Mouse (Mus musculus) embryonic facial prominence, embryonic 11.5 days (tissue): ENCODE measurements at regions not wholly inside any gene's neighbourhood (a gene's known extent, or its start where the extent isn't known, plus 50 kb on each side); places are given as distances from the start of the nearest gene placed in this dataset.

Source experiments
- ATAC-seq: fragments of 200-750 bp; cut with Nextera tagmentation; replicated peaks from 2 replicates; pipeline ENCODE4 v1.8.0; 2017; ENCODE audit warnings: low read depth; ENCODE audit not compliant: insufficient number of reproducible peaks, low FRiP score, low TSS enrichment
- DNase-seq: peaks from one replicate; pipeline ENCODE4 v3.0.0-alpha.2; 2015; ENCODE audit warnings: low spot score
- H3K27ac ChIP-seq: fragments of 300-500 bp; sonication (generic); replicated peaks from 2 replicates; pipeline ENCODE4 v1.5.1; 2014; ENCODE audit warnings: mild to moderate bottlenecking, low read depth, low read length, control low read depth
- H3K27me3 ChIP-seq: fragments of 300-500 bp; sonication (generic); 2 replicates; pipeline ENCODE4 v1.6.1; 2014; ENCODE audit warnings: mild to moderate bottlenecking, low read length, moderate library complexity, mixed read lengths; ENCODE audit not compliant: control insufficient read depth, insufficient read depth
- H3K36me3 ChIP-seq: fragments of 300-500 bp; sonication (generic); replicated peaks from 2 replicates; pipeline ENCODE4 v1.6.1; 2014; ENCODE audit warnings: low read depth, mild to moderate bottlenecking, low read length, moderate library complexity, mixed read lengths; ENCODE audit not compliant: control insufficient read depth, insufficient read depth
- H3K4me1 ChIP-seq: fragments of 300-500 bp; sonication (generic); 2 replicates; pipeline ENCODE4 v1.6.1; 2014; ENCODE audit warnings: low read length, mixed read lengths; ENCODE audit not compliant: control insufficient read depth, insufficient read depth
- H3K4me2 ChIP-seq: fragments of 300-500 bp; sonication (generic); 2 replicates; pipeline ENCODE4 v1.6.1; 2014; ENCODE audit warnings: low read depth, mild to moderate bottlenecking, control low read depth, low read length, moderate library complexity
- H3K4me3 ChIP-seq: fragments of 300-500 bp; sonication (generic); 2 replicates; pipeline ENCODE4 v1.5.1; 2014; ENCODE audit warnings: low read depth, low read length, control low read depth
- H3K9ac ChIP-seq: fragments of 300-500 bp; sonication (generic); replicated peaks from 2 replicates; pipeline ENCODE4 v1.6.1; 2014; ENCODE audit warnings: mild to moderate bottlenecking, control low read depth, low read length
- H3K9me3 ChIP-seq: fragments of 300-500 bp; sonication (generic); replicated peaks from 2 replicates; pipeline ENCODE4 v1.6.1; 2016; ENCODE audit warnings: mild to moderate bottlenecking, low read length, inconsistent platforms, mixed read lengths; ENCODE audit not compliant: control insufficient read depth
- WGBS: fragments of 180-500 bp; shearing (Covaris S2); extraction: QIAGEN DNeasy Blood & Tissue Kit; methylation state at CpG from one replicate; pipeline ENCODE4 v1.1.7; 2014; 5-methylcytosine and 5-hydroxymethylcytosine counted together

DNA sequence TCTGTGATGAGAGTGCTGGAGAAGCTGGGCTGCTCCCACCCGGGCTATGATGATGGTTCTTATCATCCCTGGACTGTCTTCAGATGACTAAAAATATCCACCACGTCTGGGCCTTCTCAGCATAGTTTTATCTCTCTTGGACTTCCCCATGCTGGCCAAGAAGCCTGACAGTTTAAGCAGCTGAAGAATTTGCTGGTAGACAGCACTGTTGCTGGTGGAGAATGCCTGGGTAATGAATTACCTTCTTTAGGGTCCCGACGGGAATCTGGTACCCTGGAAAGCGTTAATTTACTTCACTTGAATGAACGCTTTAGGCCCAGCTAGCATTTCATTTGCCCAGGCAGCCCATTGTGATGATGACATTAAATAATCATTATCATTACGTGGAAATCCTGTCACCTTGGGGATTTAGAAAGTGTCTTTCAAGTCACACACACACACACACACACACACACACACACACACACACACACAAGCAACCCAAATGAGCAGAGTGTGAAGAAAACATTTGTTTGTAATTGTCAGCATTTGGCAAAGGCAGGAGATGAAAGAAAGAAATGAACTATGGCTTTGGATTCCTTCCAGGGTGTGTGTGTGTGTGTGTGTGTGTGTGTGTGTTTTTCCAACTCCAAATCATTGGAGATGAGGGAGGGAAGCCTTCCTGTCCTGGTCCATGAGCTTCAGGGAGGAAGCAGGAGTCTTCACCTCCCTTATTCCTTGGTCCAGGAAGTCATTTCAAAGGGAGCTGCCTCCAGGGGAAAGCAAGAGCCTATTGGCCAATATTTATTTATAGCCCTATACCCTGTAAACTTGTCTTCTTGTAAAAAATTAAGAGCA is 117.3 kb upstream of the Slc30a5 start:
- WGBS = 65% methylated on average over 7 of the region's 7 CpGs
- no peak for DNase-seq

GRCm38 (mm10) chr13:100943206-100943848 is 110.1 kb upstream of the Slc30a5 start:
- DNase-seq (peak; percentile 74), ATAC-seq (no peak)
- no peak overlapping the region for H3K27ac ChIP-seq

More for the DNA sequence above, 117.3 kb upstream of the Slc30a5 start:
- Histone ChIP-seq H3K4me2 (no peak overlapping the region), H3K9me3 (no peaks in the 10 kb centered on the region), H3K27me3 (no peaks in the 10 kb centered on the region), H3K36me3 (no peaks in the 10 kb centered on the region), H3K4me1 (no peaks in the 10 kb centered on the region), H3K27ac (no peak overlapping the region), H3K4me3 (no peak overlapping the region), H3K9ac (no peak overlapping the region)
- ATAC-seq = no peak

DNA sequence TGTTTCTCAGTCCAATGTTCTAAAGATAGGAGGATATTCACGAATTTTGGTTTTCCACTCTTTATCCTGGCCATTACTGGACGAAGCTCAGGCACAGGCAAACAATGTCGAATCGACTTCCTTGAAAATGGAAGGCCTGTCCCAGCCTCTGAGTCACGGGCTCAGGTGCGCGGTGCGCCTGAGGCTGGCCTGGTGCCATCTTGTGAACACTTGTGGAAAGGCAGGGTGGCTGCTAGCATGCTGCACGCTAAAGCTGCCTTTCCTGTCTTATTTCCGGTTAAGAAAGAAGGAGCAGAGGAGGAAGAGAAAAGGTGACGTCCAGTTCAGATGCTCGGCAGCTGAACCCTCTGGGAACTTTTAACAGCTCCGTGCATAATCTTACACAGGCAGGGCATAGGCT is 107.6 kb upstream of the Slc30a5 start:
- no peak overlapping the region for H3K9ac ChIP-seq
- no peaks in the 10 kb centered on the region for H3K27me3 ChIP-seq
- H3K4me3 ChIP-seq = no peak overlapping the region
- H3K36me3 ChIP-seq = no peaks in the 10 kb centered on the region
- ATAC-seq (no peak), DNase-seq (no peak)
- H3K4me1 ChIP-seq = no peaks in the 10 kb centered on the region
- H3K9me3 ChIP-seq = no peaks in the 10 kb centered on the region
- 75% methylated on average over 13 of the region's 13 CpGs for WGBS
- H3K4me2 ChIP-seq = no peak overlapping the region
- H3K27ac ChIP-seq = no peak overlapping the region

More at GRCm38 (mm10) chr13:100943206-100943848, 110.1 kb upstream of the Slc30a5 start:
- no peaks in the 10 kb centered on the region for H3K4me1 ChIP-seq
- WGBS = 23% methylated on average over 5 of the region's 5 CpGs
- no peaks in the 10 kb centered on the region for H3K36me3 ChIP-seq
- H3K27me3 ChIP-seq = no peaks in the 10 kb centered on the region
- H3K4me3 ChIP-seq = no peak overlapping the region
- H3K9ac ChIP-seq = no peak overlapping the region
- H3K4me2 ChIP-seq = no peak overlapping the region
- no peaks in the 10 kb centered on the region for H3K9me3 ChIP-seq

DNA sequence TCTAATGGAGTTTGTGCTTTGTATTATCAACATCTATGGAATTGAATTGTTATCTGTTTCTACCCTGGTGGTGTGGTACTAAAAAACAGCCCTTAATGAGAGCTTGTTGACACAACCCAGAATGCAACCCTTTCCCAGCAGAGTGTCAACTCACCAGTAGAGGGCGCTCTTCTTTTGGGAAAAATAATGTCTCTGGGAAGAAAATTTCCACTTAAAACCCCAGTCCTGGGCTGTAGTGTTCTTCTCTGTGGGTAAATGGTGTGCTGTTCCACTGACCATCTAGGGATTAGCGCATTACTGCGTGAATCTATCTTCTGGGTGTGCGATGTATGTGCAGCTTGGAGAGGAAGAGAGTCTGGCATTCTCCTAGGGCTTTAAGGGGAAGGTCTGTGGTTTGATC is 106.5 kb upstream of the Slc30a5 start:
- no peaks in the 10 kb centered on the region for H3K4me1 ChIP-seq
- H3K4me3 ChIP-seq = no peak overlapping the region
- DNase-seq (peak; percentile 82), ATAC-seq (no peak)
- no peak overlapping the region for H3K4me2 ChIP-seq
- H3K27ac ChIP-seq = no peak overlapping the region
- WGBS = 48% methylated on average over 4 of the region's 4 CpGs
- no peaks in the 10 kb centered on the region for H3K36me3 ChIP-seq
- H3K9me3 ChIP-seq = no peaks in the 10 kb centered on the region
- no peaks in the 10 kb centered on the region for H3K27me3 ChIP-seq
- H3K9ac ChIP-seq = no peak overlapping the region

DNA sequence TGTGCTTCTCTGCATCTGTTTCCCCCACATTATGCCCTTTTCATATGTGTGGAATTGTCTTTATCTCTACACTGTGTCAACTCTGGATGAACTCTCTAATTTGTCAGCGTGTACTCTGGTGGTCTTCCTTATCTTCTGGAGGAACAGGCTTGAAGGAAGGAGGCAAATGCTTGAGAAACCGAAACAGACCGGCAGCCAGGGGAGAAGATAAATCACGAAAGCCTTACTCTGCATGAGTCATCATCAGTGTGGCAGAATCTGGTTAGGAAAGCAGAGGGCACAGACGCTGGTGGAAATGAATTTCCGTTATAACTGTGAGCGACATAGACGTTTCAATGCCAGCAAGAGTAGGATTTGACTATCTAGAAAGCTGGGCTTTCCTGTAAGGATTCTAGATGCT is 100.0 kb upstream of the Slc30a5 start:
- Histone ChIP-seq H3K4me3 (no peak overlapping the region), H3K4me2 (no peak overlapping the region), H3K4me1 (no peaks in the 10 kb centered on the region), H3K9ac (no peak overlapping the region), H3K27me3 (no peaks in the 10 kb centered on the region), H3K36me3 (no peaks in the 10 kb centered on the region), H3K27ac (no peak overlapping the region), H3K9me3 (no peaks in the 10 kb centered on the region)
- WGBS = 89% methylated on average over 8 of the region's 8 CpGs
- DNase-seq (no peak), ATAC-seq (no peak)

GRCm38 (mm10) chr13:100899566-100899965 is 66.3 kb upstream of the Slc30a5 start:
- Histone ChIP-seq H3K4me1 (no peaks in the 10 kb centered on the region), H3K27ac (no peak overlapping the region), H3K4me3 (no peak overlapping the region), H3K9me3 (no peaks in the 10 kb centered on the region), H3K36me3 (no peaks in the 10 kb centered on the region), H3K9ac (no peak overlapping the region), H3K27me3 (no peaks in the 10 kb centered on the region), H3K4me2 (no peak overlapping the region)
- ATAC-seq (no peak), DNase-seq (no peak)
- WGBS = 85% methylated on average over 2 of the region's 2 CpGs

- Histone ChIP-seq H3K9me3 (no peaks in the 10 kb centered on the region), H3K27ac (no peak overlapping the region), H3K4me2 (no peak overlapping the region), H3K4me1 (no peaks in the 10 kb centered on the region), H3K36me3 (no peaks in the 10 kb centered on the region), H3K27me3 (no peaks in the 10 kb centered on the region), H3K4me3 (no peak overlapping the region), H3K9ac (no peak overlapping the region)
- no peak for DNase-seq
- 87% methylated on average over 9 of the region's 9 CpGs for WGBS
- ATAC-seq = no peak
Measured at GRCm38 (mm10) chr13:100893871-100894270, 60.6 kb upstream of the Slc30a5 start.

GRCm38 (mm10) chr13:100893096-100893495 is 59.9 kb upstream of the Slc30a5 start:
- Histone ChIP-seq H3K4me1 (no peaks in the 10 kb centered on the region), H3K9me3 (no peaks in the 10 kb centered on the region), H3K27ac (no peak overlapping the region), H3K4me3 (no peak overlapping the region), H3K27me3 (no peaks in the 10 kb centered on the region), H3K36me3 (no peaks in the 10 kb centered on the region), H3K4me2 (no peak overlapping the region), H3K9ac (no peak overlapping the region)
- DNase-seq (no peak), ATAC-seq (no peak)
- 88% methylated on average over 1 of the region's 1 CpGs for WGBS
